Mouse (Mus musculus) megakaryocyte, adult 5-6 weeks (primary cell): ENCODE data around the gene 1110059E24Rik. TPM values are rescaled to one million over a fixed set of nuclear protein-coding genes. Genes with fewer than 3 reads are reported as not detected.

Experiments used
- ATAC-seq: 2 replicates; pipeline ENCODE4 v1.8.0; 2016; ENCODE audit warnings: mild to moderate bottlenecking, inconsistent platforms; ENCODE audit not compliant: poor library complexity, severe bottlenecking
- total RNA-seq, 2 experiments: library from RNA; stranded (forward) in 1 of 2; stranded (reverse) in 1 of 2; fragments of 153-499, 151-499 nt in 1 of 2; fragments of 221-1000, 200-1000 nt in 1 of 2; gene quantifications; 2 replicates each; pipeline versions ENCODE4 v1.2.3 to v1.2.4; 2015 to 2017

The 1110059E24Rik gene
- total RNA-seq (2015) (34.3 and 36.9 TPM in 2 replicates), total RNA-seq (2017) (54.9 and 56.5 TPM in 2 replicates)

- ATAC-seq = peak; percentile 93
Measured at GRCm38 (mm10) chr19:21652285-21653171, at the start of gene 1110059E24Rik. Gene 1110059E24Rik, minus strand, starts transcription at chr19:21652976.

GRCm38 (mm10) chr19:21680986-21681385 lies 28.2 kb upstream of the 1110059E24Rik start:
- no peak for ATAC-seq

- ATAC-seq = no peak
Measured at GRCm38 (mm10) chr19:21680091-21680490, 27.3 kb upstream of the 1110059E24Rik start.

GRCm38 (mm10) chr19:21674354-21675096 lies 21.7 kb upstream of the 1110059E24Rik start:
- no peak for ATAC-seq

- ATAC-seq = no peak
Measured at GRCm38 (mm10) chr19:21669650-21670049, 16.9 kb upstream of the 1110059E24Rik start.

GRCm38 (mm10) chr19:21663756-21664456 lies 11.1 kb upstream of the 1110059E24Rik start:
- ATAC-seq = peak; percentile 69

- no peak for ATAC-seq
Measured at GRCm38 (mm10) chr19:21660734-21661133, 8.0 kb upstream of the 1110059E24Rik start.

GRCm38 (mm10) chr19:21654788-21655187 lies 2.0 kb upstream of the 1110059E24Rik start:
- ATAC-seq = no peak

GRCm38 (mm10) chr19:21653172-21653981 lies 601 bp upstream of the 1110059E24Rik start, which contains the start of gene Abhd17b:
Gene Abhd17b, plus strand, starts transcription at chr19:21653185.
- ATAC-seq = peak; percentile 4; the same call in 1 of the 2 replicates

GRCm38 (mm10) chr19:21651664-21652063 lies 1.1 kb downstream of the 1110059E24Rik start:
- ATAC-seq = no peak

GRCm38 (mm10) chr19:21646142-21646541 lies 6.6 kb downstream of the 1110059E24Rik start:
- ATAC-seq = peak; percentile 79

GRCm38 (mm10) chr19:21645301-21645700 lies 7.5 kb downstream of the 1110059E24Rik start:
- ATAC-seq = no peak

- 0 out of 2 replicates have a peak, but pooled peaks have one; percentile 22 for ATAC-seq
Measured at GRCm38 (mm10) chr19:21643935-21644334, 8.8 kb downstream of the 1110059E24Rik start.

GRCm38 (mm10) chr19:21637672-21638071 lies 15.1 kb downstream of the 1110059E24Rik start:
- ATAC-seq = no peak

GRCm38 (mm10) chr19:21636907-21637306 lies 15.9 kb downstream of the 1110059E24Rik start:
- ATAC-seq = no peak

GRCm38 (mm10) chr19:21635406-21635805 lies 17.4 kb downstream of the 1110059E24Rik start:
- ATAC-seq = no peak

GRCm38 (mm10) chr19:21630656-21631331 lies 22.0 kb downstream of the 1110059E24Rik start:
- ATAC-seq = peak; percentile 80

- ATAC-seq = no peak
Measured at GRCm38 (mm10) chr19:21629501-21629900, 23.3 kb downstream of the 1110059E24Rik start.

GRCm38 (mm10) chr19:21629030-21629429 lies 23.7 kb downstream of the 1110059E24Rik start:
- ATAC-seq = no peak
